Mouse (Mus musculus): Measurements from ENCODE around the gene Adap1. TPM values are rescaled to one million over a fixed set of nuclear protein-coding genes. Genes with fewer than 3 reads are reported as not detected.

Gene Adap1
- polyA plus RNA-seq, 1 experiment from 2014 or later, result 5.7 TPM

- Histone ChIP-seq H3K27me3 (replicated peaks; ENCODE audit: control insufficient read depth, insufficient read depth, low read length) (no peaks in the 10 kb centered on the region), H3K4me2 (ENCODE audit: low read depth, low read length) (peak overlapping the region; percentile 77), H3K4me1 (ENCODE audit: control insufficient read depth, insufficient read depth, low read length) (peaks cover 12% of the 10 kb centered on the region), H3K9ac (ENCODE audit: low read depth, low read length) (peak overlapping the region; percentile 87), H3K36me3 (ENCODE audit: control insufficient read depth, insufficient read depth, low read length) (peaks cover 35% of the 10 kb centered on the region), H3K4me3 (ENCODE audit: low read depth, low read length) (peak overlapping the region; percentile 76), H3K27ac (replicated peaks; ENCODE audit: low read depth, low read length) (peak overlapping the region; percentile 83), H3K9me3 (ENCODE audit: control insufficient read depth, low read length) (no peaks in the 10 kb centered on the region)
- DNase-seq (ENCODE audit: low spot score), result no peak
- ATAC-seq (ENCODE audit: low read depth), result peak; percentile 9
- under 1% methylated on average over 8 of the region's 8 CpGs for WGBS
Measured at GRCm38 (mm10) chr5:139251736-139252080, 73.7 kb downstream of the Adap1 start.

GRCm38 (mm10) chr5:139251279-139251678 lies 74.1 kb downstream of the Adap1 start:
- H3K27ac ChIP-seq (replicated peaks; ENCODE audit: low read depth, low read length), result peak overlapping the region; percentile 83; the same call in 1 of the 2 replicates

GRCm38 (mm10) chr5:139248846-139249245 lies 76.6 kb downstream of the Adap1 start:
- Histone ChIP-seq H3K9ac (ENCODE audit: low read depth, low read length) (no peak overlapping the region), H3K9me3 (ENCODE audit: control insufficient read depth, low read length) (no peaks in the 10 kb centered on the region), H3K27ac (replicated peaks; ENCODE audit: low read depth, low read length) (no peak overlapping the region), H3K36me3 (ENCODE audit: control insufficient read depth, insufficient read depth, low read length) (peaks cover 64% of the 10 kb centered on the region), H3K4me1 (ENCODE audit: control insufficient read depth, insufficient read depth, low read length) (peaks cover 6% of the 10 kb centered on the region), H3K4me3 (ENCODE audit: low read depth, low read length) (no peak overlapping the region), H3K27me3 (replicated peaks; ENCODE audit: control insufficient read depth, insufficient read depth, low read length) (no peaks in the 10 kb centered on the region), H3K4me2 (ENCODE audit: low read depth, low read length) (no peak overlapping the region)
- no peak for DNase-seq (ENCODE audit: low spot score)
- WGBS, result 74% methylated on average over 3 of the region's 3 CpGs
- ATAC-seq (ENCODE audit: low read depth), result no peak

More at GRCm38 (mm10) chr5:139251279-139251678, 74.1 kb downstream of the Adap1 start:
- H3K4me2 ChIP-seq (ENCODE audit: low read depth, low read length), result peak overlapping the region; percentile 77
- peak overlapping the region; percentile 76 for H3K4me3 ChIP-seq (ENCODE audit: low read depth, low read length)
- H3K9ac ChIP-seq (ENCODE audit: low read depth, low read length), result peak overlapping the region; percentile 87
- H3K4me1 ChIP-seq (ENCODE audit: control insufficient read depth, insufficient read depth, low read length), result peaks cover 12% of the 10 kb centered on the region
- WGBS, result 83% methylated on average over 7 of the region's 7 CpGs
- H3K36me3 ChIP-seq (ENCODE audit: control insufficient read depth, insufficient read depth, low read length), result peaks cover 40% of the 10 kb centered on the region
- H3K27me3 ChIP-seq (replicated peaks; ENCODE audit: control insufficient read depth, insufficient read depth, low read length), result no peaks in the 10 kb centered on the region
- ATAC-seq (ENCODE audit: low read depth) (no peak), DNase-seq (ENCODE audit: low spot score) (no peak)
- no peaks in the 10 kb centered on the region for H3K9me3 ChIP-seq (ENCODE audit: control insufficient read depth, low read length)

- H3K9me3 ChIP-seq (ENCODE audit: control insufficient read depth, low read length), result no peaks in the 10 kb centered on the region
- 87% methylated on average over 3 of the region's 3 CpGs for WGBS
- H3K9ac ChIP-seq (ENCODE audit: low read depth, low read length), result no peak overlapping the region
- no peak overlapping the region for H3K27ac ChIP-seq (replicated peaks; ENCODE audit: low read depth, low read length)
- H3K27me3 ChIP-seq (replicated peaks; ENCODE audit: control insufficient read depth, insufficient read depth, low read length), result no peaks in the 10 kb centered on the region
- DNase-seq (ENCODE audit: low spot score) (no peak), ATAC-seq (ENCODE audit: low read depth) (no peak)
- H3K4me3 ChIP-seq (ENCODE audit: low read depth, low read length), result no peak overlapping the region
- no peak overlapping the region for H3K4me2 ChIP-seq (ENCODE audit: low read depth, low read length)
- H3K36me3 ChIP-seq (ENCODE audit: control insufficient read depth, insufficient read depth, low read length), result peaks cover 75% of the 10 kb centered on the region
- no peaks in the 10 kb centered on the region for H3K4me1 ChIP-seq (ENCODE audit: control insufficient read depth, insufficient read depth, low read length)
Measured at GRCm38 (mm10) chr5:139247767-139248166, 77.7 kb downstream of the Adap1 start.

GRCm38 (mm10) chr5:139243384-139243783 lies 82.0 kb downstream of the Adap1 start:
- H3K9ac ChIP-seq (ENCODE audit: low read depth, low read length), result no peak overlapping the region
- H3K4me3 ChIP-seq (ENCODE audit: low read depth, low read length), result no peak overlapping the region
- H3K36me3 ChIP-seq (ENCODE audit: control insufficient read depth, insufficient read depth, low read length), result peaks cover 93% of the 10 kb centered on the region
- no peak overlapping the region for H3K4me2 ChIP-seq (ENCODE audit: low read depth, low read length)
- H3K9me3 ChIP-seq (ENCODE audit: control insufficient read depth, low read length), result no peaks in the 10 kb centered on the region
- WGBS, result 81% methylated on average over 1 of the region's 1 CpGs
- H3K4me1 ChIP-seq (ENCODE audit: control insufficient read depth, insufficient read depth, low read length), result no peaks in the 10 kb centered on the region
- DNase-seq (ENCODE audit: low spot score), result peak; percentile 80
- ATAC-seq (ENCODE audit: low read depth), result peak; percentile 50
- H3K27ac ChIP-seq (replicated peaks; ENCODE audit: low read depth, low read length), result no peak overlapping the region
- H3K27me3 ChIP-seq (replicated peaks; ENCODE audit: control insufficient read depth, insufficient read depth, low read length), result no peaks in the 10 kb centered on the region

GRCm38 (mm10) chr5:139241022-139241761 lies 84.2 kb downstream of the Adap1 start:
- peaks cover 92% of the 10 kb centered on the region for H3K36me3 ChIP-seq (ENCODE audit: control insufficient read depth, insufficient read depth, low read length)
- no peak overlapping the region for H3K27ac ChIP-seq (replicated peaks; ENCODE audit: low read depth, low read length)
- H3K9me3 ChIP-seq (ENCODE audit: control insufficient read depth, low read length), result no peaks in the 10 kb centered on the region
- 89% methylated on average over 15 of the region's 15 CpGs for WGBS
- DNase-seq (ENCODE audit: low spot score) (no peak), ATAC-seq (ENCODE audit: low read depth) (no peak)
- H3K4me1 ChIP-seq (ENCODE audit: control insufficient read depth, insufficient read depth, low read length), result no peaks in the 10 kb centered on the region
- no peaks in the 10 kb centered on the region for H3K27me3 ChIP-seq (replicated peaks; ENCODE audit: control insufficient read depth, insufficient read depth, low read length)
- no peak overlapping the region for H3K4me3 ChIP-seq (ENCODE audit: low read depth, low read length)
- no peak overlapping the region for H3K4me2 ChIP-seq (ENCODE audit: low read depth, low read length)
- no peak overlapping the region for H3K9ac ChIP-seq (ENCODE audit: low read depth, low read length)

- Histone ChIP-seq H3K4me2 (ENCODE audit: low read depth, low read length) (no peak overlapping the region), H3K9ac (ENCODE audit: low read depth, low read length) (no peak overlapping the region), H3K27ac (replicated peaks; ENCODE audit: low read depth, low read length) (no peak overlapping the region), H3K27me3 (replicated peaks; ENCODE audit: control insufficient read depth, insufficient read depth, low read length) (no peaks in the 10 kb centered on the region), H3K4me1 (ENCODE audit: control insufficient read depth, insufficient read depth, low read length) (no peaks in the 10 kb centered on the region), H3K36me3 (ENCODE audit: control insufficient read depth, insufficient read depth, low read length) (peaks cover 91% of the 10 kb centered on the region), H3K4me3 (ENCODE audit: low read depth, low read length) (no peak overlapping the region), H3K9me3 (ENCODE audit: control insufficient read depth, low read length) (no peaks in the 10 kb centered on the region)
- DNase-seq (ENCODE audit: low spot score), result no peak
- no peak for ATAC-seq (ENCODE audit: low read depth)
- 73% methylated on average over 4 of the region's 4 CpGs for WGBS
Measured at GRCm38 (mm10) chr5:139237436-139237835, 88.0 kb downstream of the Adap1 start.

GRCm38 (mm10) chr5:139234423-139234822 lies 91.0 kb downstream of the Adap1 start:
- no peak overlapping the region for H3K27ac ChIP-seq (replicated peaks; ENCODE audit: low read depth, low read length)
- H3K9me3 ChIP-seq (ENCODE audit: control insufficient read depth, low read length), result no peaks in the 10 kb centered on the region
- 92% methylated on average over 4 of the region's 4 CpGs for WGBS
- H3K4me3 ChIP-seq (ENCODE audit: low read depth, low read length), result no peak overlapping the region
- DNase-seq (ENCODE audit: low spot score) (no peak), ATAC-seq (ENCODE audit: low read depth) (no peak)
- peaks cover 88% of the 10 kb centered on the region for H3K36me3 ChIP-seq (ENCODE audit: control insufficient read depth, insufficient read depth, low read length)
- no peaks in the 10 kb centered on the region for H3K4me1 ChIP-seq (ENCODE audit: control insufficient read depth, insufficient read depth, low read length)
- no peaks in the 10 kb centered on the region for H3K27me3 ChIP-seq (replicated peaks; ENCODE audit: control insufficient read depth, insufficient read depth, low read length)
- no peak overlapping the region for H3K4me2 ChIP-seq (ENCODE audit: low read depth, low read length)
- H3K9ac ChIP-seq (ENCODE audit: low read depth, low read length), result no peak overlapping the region

GRCm38 (mm10) chr5:139232083-139232482 lies 93.3 kb downstream of the Adap1 start:
- Histone ChIP-seq H3K27me3 (replicated peaks; ENCODE audit: control insufficient read depth, insufficient read depth, low read length) (no peaks in the 10 kb centered on the region), H3K4me2 (ENCODE audit: low read depth, low read length) (no peak overlapping the region), H3K27ac (replicated peaks; ENCODE audit: low read depth, low read length) (no peak overlapping the region), H3K9ac (ENCODE audit: low read depth, low read length) (no peak overlapping the region), H3K4me1 (ENCODE audit: control insufficient read depth, insufficient read depth, low read length) (no peaks in the 10 kb centered on the region), H3K4me3 (ENCODE audit: low read depth, low read length) (no peak overlapping the region), H3K9me3 (ENCODE audit: control insufficient read depth, low read length) (no peaks in the 10 kb centered on the region), H3K36me3 (ENCODE audit: control insufficient read depth, insufficient read depth, low read length) (peaks cover 93% of the 10 kb centered on the region)
- WGBS, result 82% methylated on average over 3 of the region's 3 CpGs
- DNase-seq (ENCODE audit: low spot score), result no peak
- no peak for ATAC-seq (ENCODE audit: low read depth)
